Mouse (Mus musculus) cerebellum, adult (tissue): ENCODE results near the gene Smbd1.

Experiments
- ATAC-seq: cut with Nextera tagmentation; 2 replicates; pipeline ENCODE4 v1.9.2; 2017; ENCODE audit warnings: mild to moderate bottlenecking, moderate library complexity, mixed read lengths; ENCODE audit not compliant: insufficient number of reproducible peaks, low FRiP score, low TSS enrichment

Gene Smbd1

GRCm38 (mm10) chr16:32814539-32814938 is 4.3 kb upstream of the Smbd1 start:
- ATAC-seq, result peak; percentile 15; the same call in 1 of the 2 replicates

- no peak for ATAC-seq
Observed at GRCm38 (mm10) chr16:32813771-32814170, 3.5 kb upstream of the Smbd1 start.

- ATAC-seq, result no peak
Observed at GRCm38 (mm10) chr16:32813362-32813761, 3.1 kb upstream of the Smbd1 start.

GRCm38 (mm10) chr16:32812888-32813361 is 2.6 kb upstream of the Smbd1 start:
- ATAC-seq, result 0 out of 2 replicates have a peak, but pooled peaks have one; percentile 69

GRCm38 (mm10) chr16:32807408-32808185 is 2.7 kb downstream of the Smbd1 start:
- ATAC-seq, result no peak

- no peak for ATAC-seq
Observed at GRCm38 (mm10) chr16:32805151-32805550, 5.1 kb downstream of the Smbd1 start.

- no peak for ATAC-seq
Observed at GRCm38 (mm10) chr16:32803901-32804300, 6.4 kb downstream of the Smbd1 start.

- no peak for ATAC-seq
Observed at GRCm38 (mm10) chr16:32803252-32803853, 6.9 kb downstream of the Smbd1 start.

GRCm38 (mm10) chr16:32797426-32797689 is 12.9 kb downstream of the Smbd1 start, which contains the start of gene Muc20:
TSS of gene Muc20 (minus strand) at chr16:32797435.
- ATAC-seq, result no peak

GRCm38 (mm10) chr16:32796676-32797425 is 13.4 kb downstream of the Smbd1 start:
- ATAC-seq, result no peak

- no peak for ATAC-seq
Observed at GRCm38 (mm10) chr16:32795177-32795576, 15.1 kb downstream of the Smbd1 start.

GRCm38 (mm10) chr16:32790056-32790455 is 20.2 kb downstream of the Smbd1 start:
- no peak for ATAC-seq

GRCm38 (mm10) chr16:32784840-32785239 is 25.4 kb downstream of the Smbd1 start:
- no peak for ATAC-seq

- ATAC-seq, result no peak
Observed at GRCm38 (mm10) chr16:32783324-32784062, 26.8 kb downstream of the Smbd1 start.

- no peak for ATAC-seq
Observed at GRCm38 (mm10) chr16:32778956-32779355, 31.3 kb downstream of the Smbd1 start.

- no peak for ATAC-seq
Observed at GRCm38 (mm10) chr16:32776676-32777075, 33.6 kb downstream of the Smbd1 start.

GRCm38 (mm10) chr16:32766904-32767303 is 43.4 kb downstream of the Smbd1 start:
- no peak for ATAC-seq

GRCm38 (mm10) chr16:32764961-32765360 is 45.3 kb downstream of the Smbd1 start:
- no peak for ATAC-seq

- no peak for ATAC-seq
Observed at GRCm38 (mm10) chr16:32764550-32764949, 45.7 kb downstream of the Smbd1 start.
